Mouse (Mus musculus): ENCODE data around the gene Optn. TPM values are rescaled to one million over a fixed set of nuclear protein-coding genes. Genes with fewer than 3 reads are reported as not detected.

Gene Optn
- polyA plus RNA-seq, 3 experiments from 2014 or later = 0.78 to 4.6 (median 1.5) TPM

- ATAC-seq = no peak
These were observed 2.6 kb downstream of the Optn start for GRCm38 (mm10) chr2:5061133-5061708.

DNA sequence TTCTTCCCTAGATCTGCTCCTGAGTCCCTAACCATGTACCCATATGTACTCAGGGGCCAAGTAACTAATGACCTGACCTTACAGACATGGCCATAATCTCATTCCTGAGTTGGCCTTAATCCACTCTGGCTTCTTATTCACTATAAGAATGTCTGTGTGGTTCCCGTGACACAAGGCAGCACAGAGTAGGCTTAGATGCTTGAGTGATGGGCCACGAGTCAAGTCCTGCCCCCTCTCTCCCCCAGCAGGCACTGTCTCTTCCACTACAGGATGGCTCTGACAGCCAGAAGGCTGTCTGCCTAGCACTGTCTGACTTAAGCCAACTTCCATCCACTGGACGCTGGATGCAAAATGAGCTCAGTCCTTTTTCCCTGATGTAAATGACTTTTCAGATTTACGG, 3.9 kb downstream of the Optn start:
- ATAC-seq = no peak

GRCm38 (mm10) chr2:5058436-5058835, 5.4 kb downstream of the Optn start:
- ATAC-seq = no peak

DNA sequence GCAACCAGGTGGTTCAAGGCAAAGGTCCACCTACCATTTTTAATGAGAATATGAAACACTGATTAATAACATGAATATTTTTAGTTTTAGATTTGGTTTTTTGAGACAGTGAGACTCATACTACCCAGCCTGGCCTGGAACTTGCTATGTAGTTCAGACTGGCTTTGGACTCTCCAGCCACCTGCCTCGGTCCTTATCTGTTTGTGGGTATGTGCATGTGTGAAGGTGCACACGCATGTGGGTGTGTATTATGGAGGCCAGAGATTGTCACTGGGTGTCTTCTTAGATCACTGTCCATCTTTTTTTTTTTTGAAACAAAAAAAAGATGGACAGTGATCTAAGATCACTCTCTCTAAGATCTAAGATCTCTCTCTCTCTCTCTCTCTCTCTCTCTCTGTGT, 13.3 kb downstream of the Optn start:
- ATAC-seq = no peak

GRCm38 (mm10) chr2:5047016-5047415, 16.8 kb downstream of the Optn start:
- ATAC-seq = no peak

- no peak for ATAC-seq
These were observed 18.4 kb downstream of the Optn start for GRCm38 (mm10) chr2:5045269-5045965.

DNA sequence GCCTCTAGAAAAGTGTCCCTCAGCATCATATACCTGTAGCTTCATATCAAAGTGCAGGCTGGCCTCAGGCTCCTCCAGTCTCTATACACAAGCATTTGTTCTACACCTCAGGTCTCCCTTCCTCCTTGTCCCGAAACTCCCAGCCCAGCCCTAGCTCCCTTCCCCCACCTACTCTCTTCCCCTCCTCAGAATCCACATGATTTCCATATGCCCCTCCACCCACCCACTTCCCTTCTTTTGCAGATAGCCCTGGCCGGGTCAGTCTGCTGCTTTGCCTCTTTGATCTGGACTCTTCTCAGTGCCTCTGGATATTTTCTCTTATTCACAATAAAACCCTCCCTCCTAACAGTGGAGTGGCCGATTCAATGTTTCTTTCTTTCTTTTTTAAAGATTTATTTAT, 19.5 kb downstream of the Optn start:
- ATAC-seq = no peak

GRCm38 (mm10) chr2:5043476-5043761, 20.4 kb downstream of the Optn start:
- ATAC-seq = no peak

GRCm38 (mm10) chr2:5042616-5043475, 21.0 kb downstream of the Optn start:
- no peak for ATAC-seq

GRCm38 (mm10) chr2:5041854-5042253, 22.0 kb downstream of the Optn start:
- ATAC-seq = no peak

GRCm38 (mm10) chr2:5040281-5041161, 23.3 kb downstream of the Optn start:
- ATAC-seq = no peak

- no peak for ATAC-seq
These were observed 24.3 kb downstream of the Optn start for GRCm38 (mm10) chr2:5039350-5040170.

DNA sequence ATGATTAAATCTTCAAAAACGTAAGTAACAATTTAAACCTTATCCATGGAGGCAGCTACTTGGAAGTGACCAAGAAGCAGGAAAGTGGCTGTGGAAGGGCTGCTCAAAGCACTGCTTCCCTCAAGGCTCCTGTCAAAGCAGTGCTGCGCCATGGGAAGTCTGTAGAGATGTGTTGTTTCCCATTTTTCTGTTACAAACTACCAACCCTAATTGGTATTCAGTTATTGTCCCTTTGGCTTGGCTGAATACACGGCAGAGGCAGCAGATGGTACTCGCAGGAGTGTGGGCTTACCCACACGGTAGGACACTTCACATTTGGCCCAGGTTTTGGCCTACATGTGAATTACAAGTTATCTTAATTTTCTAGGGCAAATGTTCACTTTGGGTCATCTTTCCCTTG, 25.5 kb downstream of the Optn start:
- no peak for ATAC-seq

DNA sequence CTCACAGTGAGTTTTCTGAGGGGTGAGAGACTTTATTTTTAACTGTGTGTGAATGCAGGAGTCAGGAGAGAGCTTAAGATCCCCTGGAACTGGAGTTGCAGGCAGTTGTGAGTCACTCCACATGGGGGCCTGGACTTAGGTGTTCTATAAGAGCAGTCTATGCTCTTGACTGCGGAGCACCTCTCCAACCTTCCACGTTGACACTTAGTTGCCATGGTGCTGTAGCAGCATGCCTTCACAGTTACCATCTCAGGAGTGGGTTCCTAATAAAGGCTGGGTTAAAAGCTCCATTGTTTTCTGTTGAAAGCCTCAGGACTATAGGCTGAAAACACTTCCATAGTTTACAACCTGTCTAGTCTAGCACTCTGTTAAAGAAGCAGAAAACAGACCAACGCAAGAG, 26.5 kb downstream of the Optn start:
- ATAC-seq = no peak

DNA sequence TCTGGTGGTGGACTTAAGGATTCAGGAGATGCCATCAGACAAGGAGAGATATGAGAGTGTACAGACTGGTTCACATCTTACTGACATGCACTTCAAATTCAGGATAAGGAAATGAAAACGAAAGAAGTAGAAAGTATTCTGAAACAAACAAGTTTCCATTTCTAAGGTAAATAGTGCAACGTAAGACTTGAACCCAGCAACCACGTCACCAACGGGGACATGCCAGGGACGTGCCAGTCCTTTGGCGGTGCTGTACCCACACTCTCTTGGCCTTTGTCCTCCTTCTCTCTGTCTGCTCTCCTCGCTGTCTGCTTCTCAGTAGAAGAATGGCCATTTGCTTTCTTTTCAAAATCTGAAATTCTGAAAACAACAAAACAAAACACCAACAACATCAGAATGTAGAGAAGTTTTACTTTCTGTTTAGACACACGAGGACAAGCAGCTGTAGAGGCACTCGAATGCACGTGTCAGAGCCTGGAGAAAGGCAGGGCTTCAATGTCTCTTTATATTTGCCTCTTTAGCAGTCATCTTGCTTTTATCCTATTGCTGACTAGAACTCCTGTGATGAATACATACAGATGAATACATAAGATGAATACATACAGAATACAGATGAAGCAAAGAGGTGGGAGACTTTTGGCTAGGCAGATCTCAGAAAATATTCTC, 27.3 kb downstream of the Optn start:
- ATAC-seq = peak; percentile 63

- no peak for ATAC-seq
These were observed 28.6 kb downstream of the Optn start for GRCm38 (mm10) chr2:5035241-5035640.

- no peak for ATAC-seq
These were observed 29.1 kb downstream of the Optn start for GRCm38 (mm10) chr2:5034801-5035200.

DNA sequence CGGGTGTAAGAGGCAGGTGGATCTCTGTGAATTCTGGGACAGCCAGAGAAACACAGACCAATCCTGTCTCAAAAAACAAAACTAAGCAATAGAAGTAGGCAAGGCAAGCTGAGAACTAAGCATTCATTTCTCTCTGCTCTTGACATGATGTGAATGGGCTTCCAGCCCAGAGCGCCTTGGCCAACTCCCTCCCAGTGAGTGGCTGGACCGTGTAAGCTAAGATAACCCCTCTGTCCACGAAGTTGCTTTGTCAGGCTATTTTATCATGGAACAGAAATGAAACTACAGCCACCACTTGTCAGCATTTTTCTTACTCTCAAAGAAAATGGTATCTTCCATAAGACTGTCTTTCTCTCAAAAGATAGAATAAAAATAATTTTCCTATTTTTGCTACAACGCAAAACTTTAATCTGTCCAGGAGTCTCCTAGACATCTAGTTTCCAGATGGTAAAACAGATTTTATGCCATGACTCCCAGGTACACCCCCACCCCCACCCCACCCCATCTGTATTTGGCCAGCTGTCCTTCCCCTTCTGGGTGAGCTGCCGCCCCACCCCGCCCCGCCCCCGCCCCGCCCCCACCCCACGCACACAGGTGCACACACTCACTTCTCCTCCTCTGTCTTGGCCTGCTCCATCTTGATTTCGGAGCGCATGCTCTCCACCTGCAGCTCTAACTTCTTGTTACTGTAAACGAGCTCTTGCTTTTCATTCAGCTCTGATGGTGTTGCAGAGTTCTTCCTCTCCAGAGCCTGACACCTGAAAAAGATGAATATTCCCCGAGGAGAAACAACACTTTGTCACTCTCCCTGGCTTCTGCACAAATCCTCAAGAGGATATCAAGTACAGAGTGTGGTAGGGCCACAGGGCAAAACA, 30.1 kb downstream of the Optn start:
- no peak for ATAC-seq

DNA sequence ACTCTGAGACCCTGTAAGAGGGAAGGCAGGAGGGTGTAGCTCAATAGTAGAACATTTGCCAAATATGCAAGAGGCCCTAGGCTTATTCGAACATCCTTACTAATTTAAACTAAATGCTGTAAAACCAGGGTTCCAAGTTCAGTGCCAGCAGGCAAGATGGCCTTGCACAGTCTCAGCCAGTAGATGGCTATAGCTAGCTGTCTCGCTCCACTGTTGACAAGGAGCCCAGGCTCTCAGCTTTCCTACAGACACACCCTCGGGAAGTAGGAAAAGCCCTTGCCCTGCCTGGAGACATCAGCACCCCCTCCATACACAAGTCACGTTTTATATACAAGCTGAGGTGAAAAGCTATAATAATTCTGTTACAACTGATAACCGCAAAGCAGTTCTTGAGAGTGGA, 31.2 kb downstream of the Optn start:
- ATAC-seq = no peak

DNA sequence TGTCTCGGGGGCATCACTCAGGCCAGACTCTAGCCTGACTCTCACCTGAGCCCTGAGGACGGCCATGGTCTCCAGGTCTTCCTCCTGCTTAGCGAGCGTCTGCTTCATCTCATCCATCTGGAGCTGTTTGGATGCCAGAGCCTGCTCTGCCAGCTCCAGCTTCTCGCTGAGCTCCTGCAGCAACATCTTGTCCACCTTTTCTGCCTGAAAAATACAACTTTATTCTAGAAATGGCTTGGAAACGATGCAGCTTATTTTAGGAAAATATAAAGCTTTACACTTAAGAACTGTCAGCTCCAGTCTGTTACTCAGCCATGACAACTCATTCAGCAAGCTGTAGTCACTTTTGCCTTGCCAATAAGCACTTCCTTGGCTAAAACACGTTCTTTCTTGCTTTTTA, 32.6 kb downstream of the Optn start:
- no peak for ATAC-seq

All from inflammation-experienced regulatory T-cells, adult 6 months (primary cell).